Mouse (Mus musculus) spleen, postnatal 4 days (tissue): ENCODE measurements around the gene Gm49320.
"Not testable (repeated sequence)": the region's sequence is repeated elsewhere in the genome, so short reads cannot be mapped to it uniquely, and the experiment has no call there.

Experiments
- DNase-seq, 2 experiments: peaks; one replicate each; pipeline ENCODE4 v3.0.0; 2022; ENCODE audit warnings: low spot score in 2 of 2

The Gm49320 gene

GRCm38 (mm10) chr8:4226739-4227347 lies 11.8 kb upstream of the Gm49320 start, which contains the start of gene Lrrc8e:
Lrrc8e (plus strand) TSS chr8:4226827.
- no peak for DNase-seq

DNA sequence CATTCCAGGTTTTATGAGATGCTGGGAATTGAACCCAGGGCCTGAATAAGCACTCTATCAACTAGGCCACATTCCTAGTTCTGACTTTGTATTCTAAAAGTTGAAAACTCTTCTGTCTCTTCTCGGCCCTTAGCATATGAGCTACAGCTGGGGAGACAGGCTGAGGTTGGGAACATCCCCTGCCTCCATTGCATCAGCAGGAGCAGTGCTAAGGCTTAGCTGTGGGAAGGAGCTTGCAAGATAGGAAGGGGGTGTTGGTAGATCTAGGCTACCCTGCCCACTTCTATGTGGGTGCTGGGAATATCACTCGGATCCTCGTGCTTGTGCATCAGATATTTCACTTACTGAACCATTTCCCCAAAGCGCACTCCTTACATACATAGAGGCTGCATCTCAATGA lies 10.7 kb upstream of the Gm49320 start:
- DNase-seq, result no peak

GRCm38 (mm10) chr8:4229784-4230183 lies 8.9 kb upstream of the Gm49320 start:
- no peak for DNase-seq

- DNase-seq, result peak in 1 of 2 experiments; percentile 12
These were observed 7.9 kb upstream of the Gm49320 start for GRCm38 (mm10) chr8:4230612-4231351.

DNA sequence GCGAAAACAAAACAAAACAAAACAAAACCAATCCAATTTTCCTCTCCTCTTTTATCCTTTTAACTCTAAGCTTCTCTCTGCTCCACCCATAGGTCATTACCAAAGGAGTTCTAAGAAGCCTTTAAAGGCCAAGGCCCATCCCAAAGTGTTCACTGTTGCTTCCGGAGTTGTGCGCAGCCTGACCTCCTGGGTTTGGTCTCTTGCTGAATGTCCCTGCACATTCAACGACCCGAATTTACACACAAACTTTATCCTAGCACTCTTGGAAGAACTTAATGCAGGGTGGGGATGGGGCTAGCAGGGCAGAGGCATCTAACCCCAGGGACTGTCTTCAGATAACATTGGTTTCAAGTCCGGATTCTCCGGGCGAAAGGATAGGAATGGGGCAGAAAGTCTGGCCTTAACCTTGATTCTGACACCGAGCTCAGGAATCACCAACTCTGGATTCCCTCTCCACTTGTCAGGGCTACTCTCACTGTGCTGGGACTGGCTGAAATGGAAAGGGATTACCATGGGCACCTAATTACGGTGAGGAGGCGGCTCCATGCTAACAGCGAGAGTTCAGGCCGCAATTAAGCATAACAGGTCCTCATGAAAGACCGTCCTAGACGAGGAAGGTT lies 741 bp upstream of the Gm49320 start:
- DNase-seq, result no peak

DNA sequence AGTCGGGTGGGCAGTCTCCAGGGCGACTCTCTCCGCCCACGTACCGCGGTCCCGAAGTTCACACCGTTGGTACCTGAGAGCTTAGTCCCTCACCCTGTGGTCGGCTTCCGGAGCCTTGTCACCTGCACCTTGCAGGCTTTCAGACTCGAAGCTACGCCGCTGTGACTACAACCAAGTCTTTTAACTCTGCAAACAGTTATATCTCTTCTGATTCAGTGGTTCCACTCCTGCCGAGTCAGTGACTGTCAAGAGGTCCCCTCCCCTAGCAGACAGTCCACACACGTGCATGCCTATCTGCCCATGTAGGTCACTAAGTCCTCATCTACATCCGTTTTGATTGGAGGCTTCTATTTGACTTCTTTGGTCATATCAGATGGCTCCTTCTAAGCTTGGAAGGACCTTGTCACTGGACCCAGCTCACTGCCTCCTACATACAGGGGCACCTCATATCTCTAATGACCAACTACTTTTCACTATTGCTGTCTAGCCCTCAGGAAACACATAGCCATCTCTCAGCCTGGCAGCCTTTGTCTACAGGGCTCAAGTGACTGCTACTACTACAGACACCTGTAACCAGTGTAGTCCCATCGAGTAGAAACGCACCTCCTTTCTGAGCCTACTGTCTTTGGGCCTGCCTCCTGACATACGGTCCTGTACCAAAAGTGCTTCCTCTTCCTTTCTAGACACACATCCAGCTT lies 677 bp downstream of the Gm49320 start:
- no peak for DNase-seq

DNA sequence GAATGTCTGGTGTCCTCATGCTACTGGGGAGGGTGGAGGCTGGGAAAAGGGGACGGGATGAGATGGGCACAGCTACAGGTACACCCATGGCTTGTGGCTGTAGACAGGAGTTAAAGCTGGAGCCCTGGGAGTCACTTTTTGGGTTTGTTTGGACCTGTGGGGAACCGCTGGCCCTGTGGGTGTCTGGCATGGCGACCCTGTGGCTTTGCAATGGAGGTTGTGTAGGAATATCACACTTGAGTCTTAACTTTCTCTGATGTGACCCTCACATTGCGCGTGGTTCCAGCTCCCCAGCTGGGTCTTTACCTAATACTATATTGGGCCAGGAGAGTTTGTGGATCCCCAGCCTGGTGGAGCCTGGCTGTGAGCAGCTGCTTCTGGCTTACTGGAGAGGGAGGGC lies 6.4 kb downstream of the Gm49320 start:
- DNase-seq, result no peak

GRCm38 (mm10) chr8:4245737-4246136 lies 7.1 kb downstream of the Gm49320 start:
- DNase-seq, result no peak

GRCm38 (mm10) chr8:4247241-4247640 lies 8.6 kb downstream of the Gm49320 start:
- no peak for DNase-seq

- DNase-seq, result no peak
These were observed 9.4 kb downstream of the Gm49320 start, which contains the start of gene Tgfbr3l for GRCm38 (mm10) chr8:4247951-4248540. Tgfbr3l (plus strand) TSS chr8:4248214.

GRCm38 (mm10) chr8:4249213-4249612 lies 10.5 kb downstream of the Gm49320 start:
- no peak for DNase-seq

- DNase-seq, result peak; percentile 84 to 95
These were observed 11.8 kb downstream of the Gm49320 start for GRCm38 (mm10) chr8:4250306-4250970.

DNA sequence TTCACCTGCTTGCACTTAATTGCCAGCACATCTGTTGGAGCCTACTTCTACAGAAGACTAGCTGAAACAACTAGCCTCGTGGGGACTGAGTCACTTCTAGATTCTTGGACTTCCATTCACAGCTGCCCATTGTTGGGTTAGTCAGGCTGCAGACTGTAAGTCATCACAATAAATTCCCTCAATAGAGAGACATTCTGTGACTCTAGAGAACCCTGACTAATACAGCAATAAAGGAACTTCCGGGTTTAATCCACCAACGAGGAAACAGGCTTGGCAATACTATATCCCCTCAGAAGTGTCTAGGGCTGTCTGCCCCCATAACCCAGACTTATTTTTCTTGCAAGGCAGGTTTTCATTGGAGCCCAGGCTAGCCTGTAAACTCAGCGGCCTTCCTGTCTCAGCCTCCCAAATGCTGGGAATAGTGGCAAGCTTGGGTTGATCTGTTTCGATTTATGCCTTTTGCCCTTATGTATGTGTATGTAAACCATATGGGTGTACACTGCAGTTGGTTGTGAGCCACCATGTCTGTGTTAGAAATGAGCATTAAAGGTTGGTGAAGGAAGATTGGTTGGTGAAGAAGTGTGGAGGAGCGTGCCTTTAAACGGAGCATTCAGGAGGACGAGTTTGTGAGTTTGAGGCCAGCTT lies 13.6 kb downstream of the Gm49320 start:
- no peak for DNase-seq

DNA sequence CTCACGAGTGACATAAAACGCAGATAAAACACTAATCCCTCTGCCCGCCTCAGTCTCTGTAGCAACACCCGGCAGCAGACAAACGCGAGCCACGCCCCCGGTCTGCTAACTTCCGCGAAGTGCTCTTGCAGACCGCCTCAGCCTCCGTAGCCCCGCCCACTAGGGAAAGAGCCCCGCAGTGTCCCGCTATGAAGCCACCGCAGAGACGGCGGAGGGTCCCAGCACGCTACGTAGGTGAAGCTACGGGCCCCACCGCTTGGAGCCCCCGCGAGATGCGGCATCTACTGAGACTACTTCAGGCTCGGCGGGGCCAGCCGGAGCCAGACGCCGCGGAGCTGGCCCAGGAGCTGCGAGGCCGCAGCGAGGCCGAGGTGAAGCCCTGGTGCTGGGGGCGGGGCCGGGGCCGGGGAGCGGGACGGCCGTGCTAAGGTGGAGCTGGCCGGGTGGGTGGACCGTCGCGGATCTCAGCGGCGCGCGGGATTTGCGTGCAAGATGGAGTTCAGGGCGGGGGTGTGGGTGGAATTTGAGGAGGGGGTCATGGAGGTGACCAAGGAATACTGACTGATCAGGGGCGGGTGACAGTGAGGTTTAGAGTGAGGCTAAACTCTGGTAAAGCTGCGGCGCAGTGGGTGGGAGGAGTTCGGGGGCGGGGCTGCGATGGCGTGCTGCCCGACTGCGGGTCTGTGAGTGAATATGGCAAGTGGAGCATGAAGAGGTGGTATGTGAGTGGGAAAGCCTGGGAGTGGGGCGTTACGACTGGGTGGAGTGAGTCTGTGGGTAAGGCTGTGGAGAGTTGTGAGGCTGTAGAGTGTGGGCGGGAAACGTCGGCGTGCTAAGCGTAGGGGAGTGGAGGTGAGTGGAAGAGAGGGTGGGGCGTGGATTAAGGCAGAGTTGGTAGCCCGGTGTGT lies 14.5 kb downstream of the Gm49320 start, which contains the start of gene Snapc2:
TSS of gene Snapc2 (plus strand) at position 147 of the 908 bp plus-strand sequence.
- peak; percentile 95 to 98 for DNase-seq

GRCm38 (mm10) chr8:4254001-4254400 lies 15.3 kb downstream of the Gm49320 start:
- DNase-seq, result no peak

DNA sequence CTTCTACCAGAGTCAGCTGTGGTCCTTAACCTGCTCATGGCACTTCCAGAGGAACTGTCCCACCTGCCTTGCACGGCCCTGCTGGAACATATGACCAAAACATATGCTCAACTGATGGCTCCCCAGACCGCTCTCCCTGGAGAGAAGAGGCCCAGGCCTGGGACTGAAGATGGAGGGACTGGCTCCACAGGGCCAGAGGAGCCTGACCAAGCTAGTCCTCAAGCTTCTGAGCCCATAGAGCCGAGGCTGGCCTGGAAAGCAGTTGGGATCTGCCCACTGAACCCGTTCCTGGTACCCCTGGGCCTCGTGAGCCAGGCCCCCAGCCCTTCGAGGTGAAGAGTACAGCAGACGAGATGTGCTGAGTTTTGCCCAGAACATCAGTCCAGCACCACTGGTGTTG lies 16.8 kb downstream of the Gm49320 start:
- not testable (repeated sequence) for DNase-seq

GRCm38 (mm10) chr8:4256911-4257310 lies 18.2 kb downstream of the Gm49320 start:
- DNase-seq, result no peak

DNA sequence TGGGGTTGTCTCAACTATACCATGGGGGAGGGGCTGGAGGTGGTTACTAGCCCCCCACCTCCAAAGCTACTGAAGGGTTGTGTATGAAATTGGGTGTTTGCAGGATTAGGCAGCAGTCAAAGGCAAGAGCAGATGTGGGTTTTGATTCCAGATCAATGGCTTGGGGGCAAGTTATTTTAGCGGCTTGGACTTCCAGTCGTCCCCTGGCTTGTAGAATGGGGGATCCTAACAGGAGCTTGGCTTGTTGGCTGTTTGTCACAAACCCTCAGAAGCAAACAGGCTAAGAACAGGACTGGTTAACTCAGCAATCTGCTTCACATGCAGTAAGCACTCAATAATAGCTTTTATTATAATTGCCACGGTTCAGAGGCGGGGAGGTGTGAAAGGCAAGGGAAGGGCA lies 18.7 kb downstream of the Gm49320 start:
- DNase-seq, result no peak

GRCm38 (mm10) chr8:4258233-4258632 lies 19.6 kb downstream of the Gm49320 start:
- DNase-seq, result peak; percentile 84 to 95

GRCm38 (mm10) chr8:4258678-4259077 lies 20.0 kb downstream of the Gm49320 start:
- no peak for DNase-seq
